Mouse (Mus musculus): ENCODE measurements at regions not wholly inside any gene's neighbourhood (a gene's known extent, or its start where the extent isn't known, plus 50 kb on each side); places are given as distances from the start of the nearest gene placed in this dataset.
"Not testable (repeated sequence)": the region's sequence is repeated elsewhere in the genome, so short reads cannot be mapped to it uniquely, and the experiment has no call there.

- Histone ChIP-seq H3K36me3 (no peaks in the 10 kb centered on the region), H3K4me1 (no peaks in the 10 kb centered on the region), H3K27ac (no peak overlapping the region), H3K4me3 (no peak overlapping the region), H3K9me3 (no peaks in the 10 kb centered on the region), H3K27me3 (ENCODE audit: insufficient read depth, poor library complexity, severe bottlenecking) (no peaks in the 10 kb centered on the region)
- 80% methylated on average over 1 of the region's 1 CpGs for WGBS
- DNase-seq (ENCODE audit: low spot score) = no peak
Observed at GRCm38 (mm10) chr15:37099176-37099575, 91.6 kb upstream of the Zfp706 start.

GRCm38 (mm10) chr15:37097426-37097825, 89.9 kb upstream of the Zfp706 start:
- Histone ChIP-seq H3K9me3 (no peaks in the 10 kb centered on the region), H3K4me1 (no peaks in the 10 kb centered on the region), H3K27ac (no peak overlapping the region), H3K36me3 (no peaks in the 10 kb centered on the region), H3K27me3 (ENCODE audit: insufficient read depth, poor library complexity, severe bottlenecking) (no peaks in the 10 kb centered on the region), H3K4me3 (no peak overlapping the region)
- 90% methylated on average over 7 of the region's 7 CpGs for WGBS
- DNase-seq (ENCODE audit: low spot score) = no peak

- 73% methylated on average over 5 of the region's 5 CpGs for WGBS
- H3K4me1 ChIP-seq; H3K27ac ChIP-seq; H3K36me3 ChIP-seq; H3K4me3 ChIP-seq; H3K27me3 ChIP-seq (ENCODE audit: insufficient read depth, poor library complexity, severe bottlenecking); DNase-seq (ENCODE audit: low spot score); H3K9me3 ChIP-seq: not testable (repeated sequence)
Observed at GRCm38 (mm10) chr15:37091171-37091570, 83.6 kb upstream of the Zfp706 start.

GRCm38 (mm10) chr15:37083726-37084125, 76.2 kb upstream of the Zfp706 start:
- peak; percentile 47 for DNase-seq (ENCODE audit: low spot score)
- H3K27me3 ChIP-seq (ENCODE audit: insufficient read depth, poor library complexity, severe bottlenecking) = no peaks in the 10 kb centered on the region
- H3K4me3 ChIP-seq = no peak overlapping the region
- 71% methylated on average over 3 of the region's 3 CpGs for WGBS
- H3K4me1 ChIP-seq = no peaks in the 10 kb centered on the region
- H3K36me3 ChIP-seq = no peaks in the 10 kb centered on the region
- no peaks in the 10 kb centered on the region for H3K9me3 ChIP-seq
- no peak overlapping the region for H3K27ac ChIP-seq

- H3K36me3 ChIP-seq = no peaks in the 10 kb centered on the region
- no peak for DNase-seq (ENCODE audit: low spot score)
- no peak overlapping the region for H3K27ac ChIP-seq
- H3K9me3 ChIP-seq = no peaks in the 10 kb centered on the region
- H3K4me3 ChIP-seq = no peak overlapping the region
- H3K27me3 ChIP-seq (ENCODE audit: insufficient read depth, poor library complexity, severe bottlenecking) = no peaks in the 10 kb centered on the region
- H3K4me1 ChIP-seq = no peaks in the 10 kb centered on the region
- 69% methylated on average over 2 of the region's 2 CpGs for WGBS
Observed at GRCm38 (mm10) chr15:37081836-37082235, 74.3 kb upstream of the Zfp706 start.

- Histone ChIP-seq H3K27ac (no peak overlapping the region), H3K27me3 (ENCODE audit: insufficient read depth, poor library complexity, severe bottlenecking) (no peaks in the 10 kb centered on the region), H3K9me3 (no peaks in the 10 kb centered on the region), H3K4me1 (no peaks in the 10 kb centered on the region), H3K4me3 (no peak overlapping the region), H3K36me3 (no peaks in the 10 kb centered on the region)
- DNase-seq (ENCODE audit: low spot score) = peak; percentile 19
- 90% methylated on average over 2 of the region's 2 CpGs for WGBS
Observed at GRCm38 (mm10) chr15:37080931-37081330, 73.4 kb upstream of the Zfp706 start.

GRCm38 (mm10) chr15:37080395-37080794, 72.8 kb upstream of the Zfp706 start:
- Histone ChIP-seq H3K27me3 (ENCODE audit: insufficient read depth, poor library complexity, severe bottlenecking) (no peaks in the 10 kb centered on the region), H3K4me3 (no peak overlapping the region), H3K36me3 (no peaks in the 10 kb centered on the region), H3K9me3 (no peaks in the 10 kb centered on the region), H3K27ac (no peak overlapping the region), H3K4me1 (no peaks in the 10 kb centered on the region)
- DNase-seq (ENCODE audit: low spot score) = peak; percentile 48
- 77% methylated on average over 4 of the region's 4 CpGs for whole genome bisulfite sequencing

GRCm38 (mm10) chr15:37074207-37074606, 66.6 kb upstream of the Zfp706 start:
- not testable (repeated sequence) for H3K27ac ChIP-seq; H3K9me3 ChIP-seq; H3K27me3 ChIP-seq (ENCODE audit: insufficient read depth, poor library complexity, severe bottlenecking); H3K4me3 ChIP-seq; H3K4me1 ChIP-seq; DNase-seq (ENCODE audit: low spot score); H3K36me3 ChIP-seq
- 88% methylated on average over 2 of the region's 2 CpGs for WGBS

GRCm38 (mm10) chr15:37072202-37072862, 64.8 kb upstream of the Zfp706 start:
- Histone ChIP-seq H3K4me3 (no peak overlapping the region), H3K27ac (no peak overlapping the region), H3K4me1 (no peaks in the 10 kb centered on the region), H3K9me3 (no peaks in the 10 kb centered on the region), H3K27me3 (ENCODE audit: insufficient read depth, poor library complexity, severe bottlenecking) (no peaks in the 10 kb centered on the region), H3K36me3 (no peaks in the 10 kb centered on the region)
- peak; percentile 67 for DNase-seq (ENCODE audit: low spot score)
- 80% methylated on average over 5 of the region's 5 CpGs for WGBS

- Histone ChIP-seq H3K9me3 (no peaks in the 10 kb centered on the region), H3K27ac (no peak overlapping the region), H3K4me1 (no peaks in the 10 kb centered on the region), H3K27me3 (ENCODE audit: insufficient read depth, poor library complexity, severe bottlenecking) (no peaks in the 10 kb centered on the region), H3K36me3 (no peaks in the 10 kb centered on the region), H3K4me3 (no peak overlapping the region)
- DNase-seq (ENCODE audit: low spot score) = peak; percentile 19
- WGBS = 66% methylated on average over 3 of the region's 3 CpGs
Observed at GRCm38 (mm10) chr15:37070188-37070587, 62.6 kb upstream of the Zfp706 start.

GRCm38 (mm10) chr15:37067326-37067725, 59.8 kb upstream of the Zfp706 start:
- peak; percentile 68 for DNase-seq (ENCODE audit: low spot score)
- Histone ChIP-seq H3K4me1 (no peaks in the 10 kb centered on the region), H3K27ac (no peak overlapping the region), H3K9me3 (no peaks in the 10 kb centered on the region), H3K36me3 (no peaks in the 10 kb centered on the region), H3K4me3 (no peak overlapping the region), H3K27me3 (ENCODE audit: insufficient read depth, poor library complexity, severe bottlenecking) (no peaks in the 10 kb centered on the region; the same call in 1 of the 2 replicates)
- 83% methylated on average over 4 of the region's 4 CpGs for WGBS

- Histone ChIP-seq H3K9me3 (no peaks in the 10 kb centered on the region), H3K4me1 (no peaks in the 10 kb centered on the region), H3K36me3 (no peaks in the 10 kb centered on the region), H3K27ac (no peak overlapping the region), H3K4me3 (no peak overlapping the region), H3K27me3 (ENCODE audit: insufficient read depth, poor library complexity, severe bottlenecking) (no peaks in the 10 kb centered on the region; the same call in 1 of the 2 replicates)
- 76% methylated on average over 9 of the region's 9 CpGs for WGBS
- peak; percentile 58 for DNase-seq (ENCODE audit: low spot score)
Observed at GRCm38 (mm10) chr15:37065926-37066550, 58.5 kb upstream of the Zfp706 start.

- 89% methylated on average over 6 of the region's 6 CpGs for WGBS
- no peak overlapping the region for H3K4me3 ChIP-seq
- H3K4me1 ChIP-seq = peaks cover 1% of the 10 kb centered on the region; the same call in 1 of the 2 replicates
- H3K27ac ChIP-seq = no peak overlapping the region
- peak; percentile 61 for DNase-seq (ENCODE audit: low spot score)
- H3K36me3 ChIP-seq = no peaks in the 10 kb centered on the region
- H3K9me3 ChIP-seq = no peaks in the 10 kb centered on the region
- H3K27me3 ChIP-seq (ENCODE audit: insufficient read depth, poor library complexity, severe bottlenecking) = no peaks in the 10 kb centered on the region; the same call in 1 of the 2 replicates
Observed at GRCm38 (mm10) chr15:37065408-37065807, 57.8 kb upstream of the Zfp706 start.

Data from heart, embryonic 10.5 days (tissue).